Mouse (Mus musculus): ENCODE data around the gene Popdc2. TPM values are rescaled to one million over a fixed set of nuclear protein-coding genes. Genes with fewer than 3 reads are reported as not detected.

Popdc2 gene
- polyA plus RNA-seq, 1 experiment from 2014 or later: 0.23 TPM

DNA sequence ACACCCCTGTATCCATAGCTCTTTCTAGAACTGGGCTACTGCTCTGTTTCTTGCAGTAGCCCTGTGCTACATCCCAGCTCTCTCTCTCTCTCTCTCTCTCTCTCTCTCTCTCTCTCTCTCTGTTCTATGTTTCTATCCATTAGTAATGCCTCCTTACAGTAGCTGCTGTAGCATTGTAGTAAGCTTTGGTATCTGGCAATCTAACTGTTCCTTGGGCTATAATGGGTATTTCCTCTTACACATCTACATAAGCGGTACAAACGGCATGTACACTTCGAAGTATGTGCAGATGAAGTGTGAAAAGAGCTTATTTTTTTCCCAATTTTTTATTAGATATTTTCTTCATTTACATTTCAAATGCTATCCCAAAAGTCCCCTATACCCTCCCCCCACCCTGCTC is 17.9 kb downstream of the Popdc2 start:
- H3K4me3 ChIP-seq: no peak overlapping the region
- H3K4me1 ChIP-seq: peaks cover 6% of the 10 kb centered on the region; the same call in 1 of the 2 replicates
- no peaks in the 10 kb centered on the region for H3K27me3 ChIP-seq
- H3K9ac ChIP-seq: no peak overlapping the region
- no peaks in the 10 kb centered on the region for H3K36me3 ChIP-seq (ENCODE audit: poor library complexity, severe bottlenecking)
- no peak overlapping the region for H3K27ac ChIP-seq
- H3K9me3 ChIP-seq (replicated peaks): no peaks in the 10 kb centered on the region
- no peak for ATAC-seq
- no peak overlapping the region for H3K4me2 ChIP-seq
- 89% methylated on average over 3 of the region's 3 CpGs for WGBS

DNA sequence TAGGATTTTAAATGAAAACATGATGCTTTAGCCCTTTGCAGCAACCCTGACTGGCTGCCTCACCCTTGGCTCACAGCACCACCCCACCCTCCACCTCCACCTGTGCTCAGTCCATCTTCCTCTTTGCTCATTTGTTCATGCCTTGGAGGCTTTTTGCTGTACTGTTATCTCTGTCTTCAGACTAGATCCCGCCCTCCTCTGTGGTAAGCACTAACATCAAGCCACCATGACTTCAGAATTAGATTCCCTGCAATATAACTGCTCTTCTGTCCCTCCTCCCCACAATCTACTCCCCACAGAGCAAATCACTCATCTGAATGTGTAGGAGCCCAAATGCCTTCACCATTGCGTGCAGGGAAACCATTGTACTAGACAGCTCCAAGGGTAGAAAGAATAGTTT is 21.7 kb downstream of the Popdc2 start:
- Histone ChIP-seq H3K9me3 (replicated peaks) (no peaks in the 10 kb centered on the region), H3K9ac (no peak overlapping the region), H3K4me1 (no peaks in the 10 kb centered on the region), H3K36me3 (ENCODE audit: poor library complexity, severe bottlenecking) (no peaks in the 10 kb centered on the region), H3K4me2 (no peak overlapping the region), H3K27ac (no peak overlapping the region), H3K27me3 (no peaks in the 10 kb centered on the region), H3K4me3 (no peak overlapping the region)
- WGBS: 85% methylated on average over 2 of the region's 2 CpGs
- no peak for ATAC-seq

DNA sequence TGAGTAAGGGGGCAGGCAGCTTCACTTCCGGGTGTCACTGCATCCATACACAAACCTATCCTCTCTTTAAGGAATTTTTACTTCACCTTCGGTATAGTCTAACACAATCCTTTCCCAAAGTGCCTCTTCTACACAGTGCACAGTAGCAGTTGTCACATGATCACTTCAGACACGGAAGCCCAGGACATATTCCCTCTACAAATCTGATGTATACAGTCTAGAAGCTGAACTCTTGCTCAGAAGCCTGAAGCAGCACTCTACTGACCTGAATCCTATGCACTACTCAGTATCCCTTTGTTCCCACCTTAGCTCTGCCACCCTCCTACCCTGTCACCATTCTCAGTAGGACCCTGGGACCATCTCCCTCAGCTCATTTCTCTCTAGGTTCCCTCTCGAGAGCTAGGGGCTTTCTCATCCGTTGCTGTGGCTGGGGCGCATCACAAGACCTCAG is 23.2 kb downstream of the Popdc2 start:
- H3K27me3 ChIP-seq: no peaks in the 10 kb centered on the region
- WGBS: 88% methylated on average over 6 of the region's 6 CpGs
- H3K36me3 ChIP-seq (ENCODE audit: poor library complexity, severe bottlenecking): no peaks in the 10 kb centered on the region
- ATAC-seq: no peak
- no peaks in the 10 kb centered on the region for H3K9me3 ChIP-seq (replicated peaks)
- no peak overlapping the region for H3K27ac ChIP-seq
- no peak overlapping the region for H3K9ac ChIP-seq
- H3K4me2 ChIP-seq: no peak overlapping the region
- no peak overlapping the region for H3K4me3 ChIP-seq
- H3K4me1 ChIP-seq: no peaks in the 10 kb centered on the region

DNA sequence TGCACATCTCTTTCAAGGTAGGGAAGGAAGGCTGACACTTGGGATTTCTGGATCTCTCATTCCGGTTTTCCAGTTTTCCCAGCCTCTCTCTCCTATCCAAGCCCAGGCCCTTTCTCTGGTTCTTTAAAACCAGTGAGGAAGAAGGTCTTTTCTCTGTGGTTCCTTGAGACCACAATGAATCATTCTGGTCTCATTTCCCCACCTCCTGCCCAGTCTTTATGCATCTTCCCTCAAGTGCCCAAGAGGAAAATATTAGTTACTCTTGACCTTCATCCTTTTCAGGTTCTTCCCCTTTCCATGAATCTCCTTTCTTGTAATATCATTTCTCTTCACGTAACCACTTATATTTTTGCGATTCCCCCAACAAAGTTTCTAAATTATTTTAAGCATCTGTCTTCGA is 23.7 kb downstream of the Popdc2 start:
- no peak overlapping the region for H3K4me2 ChIP-seq
- H3K4me3 ChIP-seq: no peak overlapping the region
- WGBS: 95% methylated on average over 4 of the region's 4 CpGs
- no peaks in the 10 kb centered on the region for H3K27me3 ChIP-seq
- H3K27ac ChIP-seq: no peak overlapping the region
- H3K4me1 ChIP-seq: no peaks in the 10 kb centered on the region
- ATAC-seq: no peak
- no peak overlapping the region for H3K9ac ChIP-seq
- H3K9me3 ChIP-seq (replicated peaks): no peaks in the 10 kb centered on the region
- no peaks in the 10 kb centered on the region for H3K36me3 ChIP-seq (ENCODE audit: poor library complexity, severe bottlenecking)

DNA sequence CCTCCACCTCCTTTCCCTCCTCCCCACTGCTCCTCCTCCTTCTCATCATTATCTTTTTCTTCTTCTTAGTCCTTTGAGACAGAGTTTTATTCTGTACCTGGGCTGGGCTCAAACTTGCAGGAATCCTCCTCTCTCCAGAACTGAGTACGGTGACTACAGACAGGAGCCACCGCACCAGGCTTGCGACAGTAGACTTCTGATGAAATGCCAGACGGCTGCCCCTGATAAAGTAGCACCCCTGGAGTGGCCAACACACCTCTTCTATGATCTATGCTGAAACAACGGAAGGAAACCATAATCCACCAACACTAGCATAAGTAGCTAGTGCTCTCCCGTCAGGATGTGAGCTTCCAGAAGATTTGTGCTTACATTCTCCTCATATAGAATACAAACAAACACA is 25.4 kb downstream of the Popdc2 start:
- no peaks in the 10 kb centered on the region for H3K4me1 ChIP-seq
- no peak overlapping the region for H3K9ac ChIP-seq
- ATAC-seq: no peak

DNA sequence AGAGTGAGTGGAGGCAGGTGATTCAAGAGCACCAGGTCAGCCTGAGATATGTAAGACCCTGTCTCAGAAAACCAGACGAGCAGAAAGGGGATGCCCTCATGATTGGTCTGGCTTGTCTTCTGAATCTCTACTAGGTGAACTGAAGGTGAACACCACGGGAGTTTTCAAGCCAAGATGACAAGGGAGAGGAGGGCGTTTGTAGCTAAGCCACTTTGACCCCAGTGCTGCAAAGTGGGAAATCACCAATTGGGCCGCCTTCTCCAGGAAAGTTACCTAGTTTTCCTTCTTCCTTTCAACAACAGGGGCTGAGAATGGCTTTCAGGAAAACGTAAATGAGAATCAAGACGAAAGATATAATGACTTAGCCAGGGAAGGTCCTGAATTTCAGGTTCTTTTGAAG is 26.7 kb downstream of the Popdc2 start:
- Histone ChIP-seq H3K4me2 (no peak overlapping the region), H3K4me1 (no peaks in the 10 kb centered on the region), H3K9ac (no peak overlapping the region), H3K27me3 (no peaks in the 10 kb centered on the region), H3K9me3 (replicated peaks) (no peaks in the 10 kb centered on the region), H3K4me3 (no peak overlapping the region), H3K36me3 (ENCODE audit: poor library complexity, severe bottlenecking) (no peaks in the 10 kb centered on the region), H3K27ac (no peak overlapping the region)
- 80% methylated on average over 6 of the region's 6 CpGs for WGBS
- ATAC-seq: no peak

More for the DNA sequence above, 25.4 kb downstream of the Popdc2 start:
- H3K36me3 ChIP-seq (ENCODE audit: poor library complexity, severe bottlenecking): no peaks in the 10 kb centered on the region
- no peak overlapping the region for H3K4me3 ChIP-seq
- H3K27me3 ChIP-seq: no peaks in the 10 kb centered on the region
- WGBS: 93% methylated on average over 6 of the region's 6 CpGs
- H3K4me2 ChIP-seq: no peak overlapping the region
- H3K9me3 ChIP-seq (replicated peaks): no peaks in the 10 kb centered on the region
- no peak overlapping the region for H3K27ac ChIP-seq

DNA sequence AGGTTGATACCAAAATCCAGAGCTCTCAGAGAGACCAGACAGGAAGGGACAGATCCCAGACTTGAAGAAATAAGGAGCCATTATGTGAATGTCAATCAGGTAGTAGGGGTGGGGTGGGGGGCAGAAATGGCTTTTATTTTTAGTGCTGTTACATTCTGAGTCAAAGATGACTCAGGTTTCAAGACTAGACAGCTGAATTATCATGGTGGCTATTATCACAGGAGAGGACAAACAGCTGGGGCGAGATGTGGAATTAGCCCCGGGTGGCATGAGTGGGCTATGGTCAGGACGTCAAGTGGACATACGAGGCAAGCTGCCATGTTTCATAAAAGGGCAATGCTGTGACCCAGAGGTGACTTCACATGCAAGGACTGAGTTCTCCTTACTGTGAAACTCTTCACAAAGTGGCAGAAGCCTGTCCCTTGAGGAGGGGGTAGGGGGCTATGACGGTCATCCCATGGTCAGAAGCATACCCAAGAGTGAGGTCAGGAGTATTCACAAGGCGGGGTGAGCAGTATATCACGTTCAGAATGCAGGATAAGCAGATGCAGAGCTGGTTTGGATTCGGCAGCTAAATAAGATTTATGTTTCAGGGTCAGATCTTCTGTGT is 27.4 kb downstream of the Popdc2 start:
- Histone ChIP-seq H3K4me2 (no peak overlapping the region), H3K4me1 (no peaks in the 10 kb centered on the region), H3K27me3 (no peaks in the 10 kb centered on the region), H3K36me3 (ENCODE audit: poor library complexity, severe bottlenecking) (no peaks in the 10 kb centered on the region), H3K9me3 (replicated peaks) (no peaks in the 10 kb centered on the region), H3K27ac (no peak overlapping the region), H3K9ac (no peak overlapping the region), H3K4me3 (no peak overlapping the region)
- WGBS: 84% methylated on average over 8 of the region's 8 CpGs
- no peak for ATAC-seq

DNA sequence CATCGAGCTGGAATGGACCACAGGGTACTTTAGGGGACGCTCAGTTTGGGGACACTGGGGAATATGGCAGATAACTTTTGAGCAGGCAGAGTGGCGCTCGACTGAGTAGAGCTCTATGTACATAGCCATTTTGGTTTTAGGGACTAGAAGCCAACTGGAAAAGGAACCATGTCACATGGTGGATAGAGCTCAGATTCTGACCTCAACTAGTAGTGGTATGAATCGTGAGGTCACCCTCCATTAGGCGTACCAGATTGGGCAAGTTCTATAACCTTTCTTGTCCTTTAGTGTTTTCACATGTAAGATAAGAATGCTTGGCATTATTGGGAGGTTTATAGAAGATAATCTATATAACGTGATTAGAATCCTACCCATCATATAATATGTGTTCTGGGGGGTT is 28.3 kb downstream of the Popdc2 start:
- H3K9ac ChIP-seq: no peak overlapping the region
- no peaks in the 10 kb centered on the region for H3K9me3 ChIP-seq (replicated peaks)
- H3K4me2 ChIP-seq: no peak overlapping the region
- no peaks in the 10 kb centered on the region for H3K27me3 ChIP-seq
- 92% methylated on average over 7 of the region's 7 CpGs for WGBS
- no peaks in the 10 kb centered on the region for H3K4me1 ChIP-seq
- no peak overlapping the region for H3K4me3 ChIP-seq
- no peaks in the 10 kb centered on the region for H3K36me3 ChIP-seq (ENCODE audit: poor library complexity, severe bottlenecking)
- ATAC-seq: no peak
- no peak overlapping the region for H3K27ac ChIP-seq

DNA sequence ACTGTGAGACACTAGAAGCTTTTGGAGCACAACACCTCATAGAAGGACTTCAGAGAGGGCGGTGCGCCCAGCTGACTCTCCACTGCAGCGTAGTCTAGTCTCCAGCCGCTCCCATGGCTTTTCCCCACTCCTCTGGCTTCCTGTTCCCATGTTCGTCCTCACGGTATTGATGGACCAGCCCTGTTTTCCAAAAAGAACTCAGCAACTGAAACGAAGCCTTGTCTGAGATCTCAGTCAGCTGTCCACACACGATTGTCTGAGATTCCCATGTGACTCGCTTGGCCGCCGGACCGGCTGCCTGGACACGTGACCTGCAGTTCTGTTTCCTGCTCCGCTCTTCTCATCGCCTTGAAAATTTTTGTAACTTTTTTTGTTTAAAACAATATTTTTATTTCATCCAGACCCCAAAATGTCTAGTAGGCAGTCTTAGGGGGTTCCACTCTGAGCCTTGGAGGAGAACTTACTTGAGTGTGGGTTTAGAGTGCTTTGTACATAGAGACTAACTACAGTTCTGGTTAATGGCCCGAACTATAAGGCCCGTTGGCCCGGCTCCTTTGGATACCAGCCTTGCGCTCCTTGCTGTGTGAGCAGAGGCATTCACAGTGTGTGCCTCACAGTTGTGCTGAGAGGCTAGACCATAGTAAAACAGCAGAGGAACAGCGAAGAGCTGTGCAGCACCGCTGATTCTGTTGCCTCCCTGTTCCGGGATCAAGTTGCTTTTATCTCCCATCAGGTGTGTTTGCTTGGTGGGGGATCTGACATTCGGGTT is 30.3 kb downstream of the Popdc2 start:
- ATAC-seq: no peak
- no peak overlapping the region for H3K4me3 ChIP-seq
- H3K27me3 ChIP-seq: no peaks in the 10 kb centered on the region
- WGBS: 87% methylated on average over 23 of the region's 23 CpGs
- H3K36me3 ChIP-seq (ENCODE audit: poor library complexity, severe bottlenecking): no peaks in the 10 kb centered on the region
- no peak overlapping the region for H3K4me2 ChIP-seq
- no peaks in the 10 kb centered on the region for H3K9me3 ChIP-seq (replicated peaks)
- H3K4me1 ChIP-seq: no peaks in the 10 kb centered on the region
- no peak overlapping the region for H3K9ac ChIP-seq
- no peak overlapping the region for H3K27ac ChIP-seq

DNA sequence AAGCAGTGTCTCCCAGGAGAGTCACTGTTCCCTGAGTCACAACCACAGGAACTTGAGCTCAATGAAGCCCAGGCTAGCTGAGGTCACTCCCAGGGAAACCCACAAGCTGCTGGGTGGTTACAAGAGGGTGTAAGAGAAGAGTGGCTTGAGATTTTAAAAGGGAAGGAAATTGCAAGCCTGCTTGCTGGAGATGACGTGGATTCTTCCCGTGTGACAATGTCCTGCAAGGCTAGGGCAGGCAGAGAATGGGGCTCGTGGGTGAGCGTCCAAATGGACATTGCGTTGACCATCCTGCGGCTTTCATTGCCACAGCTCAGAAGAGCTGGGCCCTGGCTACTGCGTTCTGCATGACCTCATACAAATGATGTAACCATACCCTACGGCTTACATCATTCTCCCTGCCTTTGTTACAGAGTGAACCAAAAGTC is 32.2 kb downstream of the Popdc2 start:
- ATAC-seq: no peak
- H3K4me2 ChIP-seq: no peak overlapping the region
- no peak overlapping the region for H3K4me3 ChIP-seq
- H3K36me3 ChIP-seq (ENCODE audit: poor library complexity, severe bottlenecking): no peaks in the 10 kb centered on the region
- H3K9me3 ChIP-seq (replicated peaks): no peaks in the 10 kb centered on the region
- H3K27me3 ChIP-seq: no peaks in the 10 kb centered on the region
- WGBS: 91% methylated on average over 8 of the region's 8 CpGs
- no peak overlapping the region for H3K9ac ChIP-seq
- no peak overlapping the region for H3K27ac ChIP-seq
- peaks cover 2% of the 10 kb centered on the region for H3K4me1 ChIP-seq

DNA sequence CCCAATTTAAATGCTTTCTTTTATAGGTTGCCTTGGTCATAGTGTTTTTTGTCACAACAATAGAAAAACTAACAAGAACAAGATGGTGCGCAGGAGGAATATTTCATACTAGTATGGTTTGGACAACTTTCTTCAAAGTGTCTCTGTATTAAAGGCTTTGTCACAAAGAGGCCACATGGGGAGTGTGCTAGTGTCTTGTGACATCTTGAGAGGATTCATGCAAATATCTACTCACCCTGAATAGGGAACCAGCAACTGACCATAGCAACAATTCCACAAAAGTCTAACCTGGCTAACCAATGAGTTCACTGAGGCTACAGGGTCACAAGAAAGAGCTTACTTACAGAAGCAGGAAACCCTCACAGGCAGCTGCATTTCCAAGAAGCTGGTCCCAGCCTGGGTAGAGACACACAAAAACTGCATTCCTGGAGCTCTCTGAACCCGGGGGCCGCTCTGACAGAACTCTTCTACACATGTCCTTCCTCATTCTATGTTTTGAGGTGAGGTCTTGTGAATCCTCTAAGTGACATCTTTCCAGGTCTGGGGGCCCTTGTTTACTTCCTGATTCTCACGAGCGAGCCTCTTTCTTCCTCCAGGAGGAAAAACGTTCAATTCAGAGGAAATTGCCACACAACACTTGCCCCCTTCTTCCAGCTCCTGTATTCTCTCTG is 33.2 kb downstream of the Popdc2 start:
- H3K4me1 ChIP-seq: peaks cover 12% of the 10 kb centered on the region
- no peaks in the 10 kb centered on the region for H3K27me3 ChIP-seq
- no peak for ATAC-seq
- no peak overlapping the region for H3K27ac ChIP-seq
- no peak overlapping the region for H3K9ac ChIP-seq
- no peak overlapping the region for H3K4me3 ChIP-seq
- H3K9me3 ChIP-seq (replicated peaks): no peaks in the 10 kb centered on the region
- WGBS: 75% methylated on average over 6 of the region's 6 CpGs
- H3K4me2 ChIP-seq: no peak overlapping the region
- H3K36me3 ChIP-seq (ENCODE audit: poor library complexity, severe bottlenecking): no peaks in the 10 kb centered on the region

DNA sequence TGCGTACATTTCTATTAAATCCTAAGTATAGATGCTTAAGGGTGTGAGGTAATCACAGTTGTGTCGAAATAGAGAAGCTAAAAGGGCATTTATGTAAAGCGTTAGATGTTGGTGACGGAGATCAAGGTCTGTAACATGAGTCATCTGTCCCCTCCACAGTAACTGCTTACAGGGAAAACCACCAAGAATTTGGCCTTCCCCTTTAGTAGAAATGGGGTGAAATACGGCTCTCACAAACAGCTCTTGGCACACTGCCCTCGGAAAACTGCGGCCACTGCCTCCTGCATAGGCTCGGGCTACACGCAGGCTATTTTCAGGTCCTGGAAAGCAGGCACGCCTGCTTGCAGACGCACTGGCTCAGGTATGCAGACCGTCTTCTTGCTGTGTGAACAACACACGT is 34.1 kb downstream of the Popdc2 start:
- H3K9ac ChIP-seq: no peak overlapping the region
- no peak overlapping the region for H3K4me2 ChIP-seq
- H3K4me1 ChIP-seq: peaks cover 14% of the 10 kb centered on the region
- no peaks in the 10 kb centered on the region for H3K27me3 ChIP-seq
- no peaks in the 10 kb centered on the region for H3K9me3 ChIP-seq (replicated peaks)
- WGBS: 78% methylated on average over 13 of the region's 13 CpGs
- H3K36me3 ChIP-seq (ENCODE audit: poor library complexity, severe bottlenecking): no peaks in the 10 kb centered on the region
- no peak overlapping the region for H3K4me3 ChIP-seq
- no peak for ATAC-seq
- no peak overlapping the region for H3K27ac ChIP-seq
